Mouse (Mus musculus) heart, embryonic 14.5 days (tissue): ENCODE results near the gene Stoml1. TPM values are rescaled to one million over a fixed set of nuclear protein-coding genes. Genes with fewer than 3 reads are reported as not detected.

Experiments used
- ATAC-seq: fragments of 200-750 bp; cut with Nextera tagmentation; 2 replicates; pipeline ENCODE4 v1.8.0; 2017; ENCODE audit warnings: low read depth, moderate TSS enrichment; ENCODE audit not compliant: insufficient number of reproducible peaks, insufficient read depth, low FRiP score
- H3K27ac ChIP-seq, 2 experiments: fragments of 200-500 bp in 1 of 2; fragments of 300-500 bp in 1 of 2; sonication (generic) in 1 of 2; replicated peaks in 1 of 2; 2 replicates each; pipeline ENCODE4 v1.5.1; 2012 to 2014; ENCODE audit warnings: low read depth in 2 of 2, low read length in 2 of 2, control low read depth in 1 of 2, mild to moderate bottlenecking in 1 of 2, mixed read lengths in 1 of 2; ENCODE audit not compliant: control insufficient read depth in 1 of 2, insufficient read depth in 1 of 2
- H3K27me3 ChIP-seq: fragments of 300-500 bp; sonication (generic); 2 replicates; pipeline ENCODE4 v1.6.1; 2014; ENCODE audit warnings: mild to moderate bottlenecking, low read length, control low read depth; ENCODE audit not compliant: control insufficient read depth, insufficient read depth
- H3K36me3 ChIP-seq: fragments of 300-500 bp; sonication (generic); 2 replicates; pipeline ENCODE4 v1.6.1; 2014; ENCODE audit warnings: mild to moderate bottlenecking, control low read depth, low read length, mixed read lengths; ENCODE audit not compliant: control insufficient read depth, insufficient read depth
- H3K4me1 ChIP-seq, 2 experiments: fragments of 200-500 bp in 1 of 2; fragments of 300-500 bp in 1 of 2; sonication (generic) in 1 of 2; 2 replicates each; pipeline ENCODE4 v1.6.1; 2012 to 2014; ENCODE audit warnings: low read length in 2 of 2, control low read depth in 1 of 2, mixed read lengths in 1 of 2; ENCODE audit not compliant: control insufficient read depth in 2 of 2, insufficient read depth in 2 of 2
- H3K4me2 ChIP-seq: fragments of 300-500 bp; sonication (generic); 2 replicates; pipeline ENCODE4 v1.6.1; 2014; ENCODE audit warnings: mild to moderate bottlenecking, low read length
- H3K4me3 ChIP-seq, 2 experiments: fragments of 200-500 bp in 1 of 2; fragments of 300-500 bp in 1 of 2; sonication (generic) in 1 of 2; 2 replicates each; pipeline ENCODE4 v1.5.1; 2012 to 2014; ENCODE audit warnings: low read length in 2 of 2, mild to moderate bottlenecking in 2 of 2, control low read depth in 1 of 2, low read depth in 1 of 2, moderate library complexity in 1 of 2; ENCODE audit not compliant: control insufficient read depth in 1 of 2, insufficient read depth in 1 of 2
- H3K9ac ChIP-seq: fragments of 300-500 bp; sonication (generic); 2 replicates; pipeline ENCODE4 v1.6.1; 2014; ENCODE audit warnings: mild to moderate bottlenecking, low read length
- H3K9me3 ChIP-seq: fragments of 300-500 bp; sonication (generic); 2 replicates; pipeline ENCODE4 v1.6.1; 2016; ENCODE audit warnings: low read length, control low read depth; ENCODE audit not compliant: control insufficient read depth
- WGBS: fragments of 180-500 bp; shearing (Covaris S2); extraction: QIAGEN DNeasy Blood & Tissue Kit; methylation state at CpG from one replicate; pipeline ENCODE4 v1.1.7; 2014; 5-methylcytosine and 5-hydroxymethylcytosine counted together
- polyA plus RNA-seq: library from polyadenylated mRNA; unstranded; fragments of >200 nt; fragmentation: Nextera tagmentation; extraction: Ambion mirVana; gene quantifications from 2 replicates; pipeline ENCODE4 v1.2.1, GENCODE M21; 2014

Stoml1 gene
- polyA plus RNA-seq, 1 experiment from 2014 or later = 25.6 TPM

- Histone ChIP-seq H3K4me2 (no peak overlapping the region), H3K27me3 (no peaks in the 10 kb centered on the region), H3K36me3 (peaks cover 22% of the 10 kb centered on the region), H3K4me1 (peaks cover 36 to 48% of the 10 kb centered on the region in 2 experiments), H3K27ac (peak overlapping the region; percentile 63 to 79), H3K4me3 (no peak overlapping the region), H3K9ac (no peak overlapping the region), H3K9me3 (no peaks in the 10 kb centered on the region)
- WGBS = 14% methylated on average over 9 of the region's 9 CpGs
- peak; percentile 38; the same call in 1 of the 2 replicates for ATAC-seq
Measured at GRCm38 (mm10) chr9:58295766-58296361, 42.9 kb downstream of the Stoml1 start.

- Histone ChIP-seq H3K27me3 (no peaks in the 10 kb centered on the region), H3K9me3 (no peaks in the 10 kb centered on the region), H3K4me1 (peaks cover 36 to 48% of the 10 kb centered on the region in 2 experiments), H3K36me3 (peaks cover 11% of the 10 kb centered on the region), H3K4me3 (no peak overlapping the region), H3K9ac (no peak overlapping the region), H3K4me2 (no peak overlapping the region), H3K27ac (peak overlapping the region in 1 of 2 experiments; percentile 63; a peak in 1 of 4 replicates)
- 60% methylated on average over 6 of the region's 6 CpGs for WGBS
- no peak for ATAC-seq
Measured at GRCm38 (mm10) chr9:58297065-58297464, 44.1 kb downstream of the Stoml1 start.

- H3K4me2 ChIP-seq = no peak overlapping the region
- no peak overlapping the region for H3K4me3 ChIP-seq
- 52% methylated on average over 4 of the region's 4 CpGs for WGBS
- H3K27ac ChIP-seq = peak overlapping the region in 1 of 2 experiments; percentile 35; a peak in 2 of 4 replicates
- no peaks in the 10 kb centered on the region for H3K27me3 ChIP-seq
- no peak overlapping the region for H3K9ac ChIP-seq
- ATAC-seq = no peak
- peaks cover 5% of the 10 kb centered on the region; the same call in 1 of the 2 replicates for H3K36me3 ChIP-seq
- peaks cover 41 to 50% of the 10 kb centered on the region in 2 experiments for H3K4me1 ChIP-seq
- H3K9me3 ChIP-seq = no peaks in the 10 kb centered on the region
Measured at GRCm38 (mm10) chr9:58297961-58298477, 45.1 kb downstream of the Stoml1 start.

GRCm38 (mm10) chr9:58299356-58299799 is 46.4 kb downstream of the Stoml1 start:
- H3K4me1 ChIP-seq = peaks cover 49 to 55% of the 10 kb centered on the region in 2 experiments
- WGBS = 34% methylated on average over 2 of the region's 2 CpGs
- no peak overlapping the region for H3K4me2 ChIP-seq
- H3K36me3 ChIP-seq = no peaks in the 10 kb centered on the region
- peak; percentile 33; the same call in 1 of the 2 replicates for ATAC-seq
- H3K27ac ChIP-seq = peak overlapping the region; percentile 40 to 67
- H3K4me3 ChIP-seq = no peak overlapping the region
- H3K27me3 ChIP-seq = no peaks in the 10 kb centered on the region
- H3K9ac ChIP-seq = peak overlapping the region; percentile 16; the same call in 1 of the 2 replicates
- no peaks in the 10 kb centered on the region for H3K9me3 ChIP-seq

GRCm38 (mm10) chr9:58303115-58303514 is 50.2 kb downstream of the Stoml1 start:
- Histone ChIP-seq H3K36me3 (0 out of 2 replicates have a peak, but pooled peaks cover 3% of the 10 kb centered on the region), H3K9me3 (no peaks in the 10 kb centered on the region), H3K4me2 (no peak overlapping the region), H3K9ac (no peak overlapping the region), H3K27me3 (no peaks in the 10 kb centered on the region), H3K27ac (peak overlapping the region in 1 of 2 experiments; percentile 53; a peak in 2 of 4 replicates), H3K4me1 (peaks cover 51 to 63% of the 10 kb centered on the region in 2 experiments), H3K4me3 (no peak overlapping the region)
- WGBS = 45% methylated on average over 5 of the region's 5 CpGs
- no peak for ATAC-seq

- H3K27ac ChIP-seq = peak overlapping the region; percentile 24 to 53; a peak in 3 of 4 replicates
- no peak for ATAC-seq
- WGBS = 49% methylated on average over 8 of the region's 8 CpGs
- no peak overlapping the region for H3K4me2 ChIP-seq
- no peaks in the 10 kb centered on the region for H3K27me3 ChIP-seq
- no peaks in the 10 kb centered on the region for H3K9me3 ChIP-seq
- no peak overlapping the region for H3K4me3 ChIP-seq
- H3K4me1 ChIP-seq = peaks cover 57 to 66% of the 10 kb centered on the region in 2 experiments
- H3K36me3 ChIP-seq = 0 out of 2 replicates have a peak, but pooled peaks cover 3% of the 10 kb centered on the region
- H3K9ac ChIP-seq = no peak overlapping the region
Measured at GRCm38 (mm10) chr9:58303599-58304271, 50.8 kb downstream of the Stoml1 start.

- H3K4me2 ChIP-seq = 0 out of 2 replicates have a peak overlapping the region, but pooled peaks have one; percentile 2
- H3K27ac ChIP-seq = peak overlapping the region; percentile 42 to 72
- 25% methylated on average over 6 of the region's 6 CpGs for WGBS
- H3K4me3 ChIP-seq = no peak overlapping the region
- H3K27me3 ChIP-seq = no peaks in the 10 kb centered on the region
- H3K9me3 ChIP-seq = no peaks in the 10 kb centered on the region
- no peak for ATAC-seq
- H3K36me3 ChIP-seq = 0 out of 2 replicates have a peak, but pooled peaks cover 3% of the 10 kb centered on the region
- H3K4me1 ChIP-seq = peaks cover 64 to 67% of the 10 kb centered on the region in 2 experiments
- peak overlapping the region; percentile 25; the same call in 1 of the 2 replicates for H3K9ac ChIP-seq
Measured at GRCm38 (mm10) chr9:58305686-58306085, 52.7 kb downstream of the Stoml1 start.
